Mouse (Mus musculus): ENCODE measurements at regions not wholly inside any gene's neighbourhood (a gene's known extent, or its start where the extent isn't known, plus 50 kb on each side); places are given as distances from the start of the nearest gene placed in this dataset.

GRCm38 (mm10) chr9:116366713-116367112, 191.6 kb upstream of the Tgfbr2 start:
- CTCF ChIA-PET, result no interaction called here
- no peak for TF ChIP-seq CTCF (IDR thresholded peaks at IDR 0.05)
- ATAC-seq (no peak), DNase-seq (ENCODE audit: low read depth, low spot score) (no peak)
- in situ Hi-C loops (cut with MboI; ENCODE audit: low pct_unique_long_range_greater_than_20kb), result no loop called here
- no peaks in the 10 kb centered on the region for H3K27me3 ChIP-seq
- POLR2A ChIA-PET, result no interaction called here

- TF ChIP-seq CTCF (IDR thresholded peaks at IDR 0.05), result no peak
- in situ Hi-C loops (cut with MboI; ENCODE audit: low pct_unique_long_range_greater_than_20kb), result no loop called here
- ATAC-seq (no peak), DNase-seq (ENCODE audit: low read depth, low spot score) (no peak)
- H3K27me3 ChIP-seq, result no peaks in the 10 kb centered on the region
- ChIA-PET POLR2A (no interaction called here), CTCF (interaction anchor here (0.6 kb wide), 1 partner anchor 152 kb away, joined by 3 read pairs; no protein-coding TSS in a partner anchor)
These were observed 191.0 kb upstream of the Tgfbr2 start for GRCm38 (mm10) chr9:116366193-116366592.

- POLR2A ChIA-PET, result no interaction called here
- in situ Hi-C loops (cut with MboI; ENCODE audit: low pct_unique_long_range_greater_than_20kb), result no loop called here
- no peak for TF ChIP-seq CTCF (IDR thresholded peaks at IDR 0.05)
- DNase-seq (ENCODE audit: low read depth, low spot score) (no peak), ATAC-seq (no peak)
- no peaks in the 10 kb centered on the region for H3K27me3 ChIP-seq
- CTCF ChIA-PET, result interaction anchor here (0.6 kb wide), 1 partner anchor 152 kb away, joined by 3 read pairs; no protein-coding TSS in a partner anchor
These were observed 190.5 kb upstream of the Tgfbr2 start for GRCm38 (mm10) chr9:116365701-116366100.

- DNase-seq (ENCODE audit: low read depth, low spot score), result no peak
- ATAC-seq, result no peak
- TF ChIP-seq CTCF (IDR thresholded peaks at IDR 0.05), result no peak
- POLR2A ChIA-PET, result no interaction called here
- no peaks in the 10 kb centered on the region for H3K27me3 ChIP-seq
- CTCF ChIA-PET, result interaction anchor here (1.0 to 1.8 kb wide), 3 partner anchors 11 to 277 kb away, joined by 3 to 6 read pairs (median 5); no protein-coding TSS in a partner anchor
- in situ Hi-C loops (cut with MboI; ENCODE audit: low pct_unique_long_range_greater_than_20kb), result no loop called here
These were observed 190.0 kb upstream of the Tgfbr2 start for GRCm38 (mm10) chr9:116365016-116365685.

- no peak for TF ChIP-seq CTCF (IDR thresholded peaks at IDR 0.05)
- CTCF ChIA-PET, result no interaction called here
- DNase-seq (ENCODE audit: low read depth, low spot score), result no peak
- in situ Hi-C loops (cut with MboI; ENCODE audit: low pct_unique_long_range_greater_than_20kb), result no loop called here
- no peaks in the 10 kb centered on the region for H3K27me3 ChIP-seq
- no peak for ATAC-seq
- POLR2A ChIA-PET, result no interaction called here
These were observed 185.9 kb upstream of the Tgfbr2 start for GRCm38 (mm10) chr9:116361092-116361491.

GRCm38 (mm10) chr9:116354056-116354732, 179.0 kb upstream of the Tgfbr2 start:
- ChIA-PET POLR2A (no interaction called here), CTCF (no interaction called here)
- in situ Hi-C loops (cut with MboI; ENCODE audit: low pct_unique_long_range_greater_than_20kb), result no loop called here

GRCm38 (mm10) chr9:116352801-116353494, 177.8 kb upstream of the Tgfbr2 start:
- POLR2A ChIA-PET, result interaction anchor here (0.5 kb wide), 1 partner anchor 15 kb away, joined by 3 read pairs; no protein-coding TSS in a partner anchor
- in situ Hi-C loops (cut with MboI; ENCODE audit: low pct_unique_long_range_greater_than_20kb), result no loop called here
- TF ChIP-seq CTCF (IDR thresholded peaks at IDR 0.05), result no peak
- H3K27me3 ChIP-seq, result no peaks in the 10 kb centered on the region
- DNase-seq (ENCODE audit: low read depth, low spot score), result no peak
- CTCF ChIA-PET, result no interaction called here
- no peak for ATAC-seq

More at GRCm38 (mm10) chr9:116354056-116354732, 179.0 kb upstream of the Tgfbr2 start:
- DNase-seq (ENCODE audit: low read depth, low spot score) (no peak), ATAC-seq (no peak)
- no peak for TF ChIP-seq CTCF (IDR thresholded peaks at IDR 0.05)
- no peaks in the 10 kb centered on the region for H3K27me3 ChIP-seq

- H3K27me3 ChIP-seq, result no peaks in the 10 kb centered on the region
- ChIA-PET POLR2A (no interaction called here), CTCF (no interaction called here)
- DNase-seq (ENCODE audit: low read depth, low spot score), result no peak
- in situ Hi-C loops (cut with MboI; ENCODE audit: low pct_unique_long_range_greater_than_20kb), result no loop called here
- TF ChIP-seq CTCF (IDR thresholded peaks at IDR 0.05), result no peak
- no peak for ATAC-seq
These were observed 175.8 kb upstream of the Tgfbr2 start for GRCm38 (mm10) chr9:116350804-116351547.

- in situ Hi-C loops (cut with MboI; ENCODE audit: low pct_unique_long_range_greater_than_20kb), result no loop called here
- DNase-seq (ENCODE audit: low read depth, low spot score), result no peak
- POLR2A ChIA-PET, result no interaction called here
These were observed 171.9 kb upstream of the Tgfbr2 start for GRCm38 (mm10) chr9:116347021-116347420.

GRCm38 (mm10) chr9:116346495-116346894, 171.3 kb upstream of the Tgfbr2 start:
- in situ Hi-C loops (cut with MboI; ENCODE audit: low pct_unique_long_range_greater_than_20kb), result no loop called here
- POLR2A ChIA-PET, result no interaction called here
- no peak for TF ChIP-seq CTCF (IDR thresholded peaks at IDR 0.05)

More at GRCm38 (mm10) chr9:116347021-116347420, 171.9 kb upstream of the Tgfbr2 start:
- no peaks in the 10 kb centered on the region for H3K27me3 ChIP-seq
- TF ChIP-seq CTCF (IDR thresholded peaks at IDR 0.05), result no peak
- no peak for ATAC-seq
- CTCF ChIA-PET, result interaction anchor here (1.5 kb wide), 1 partner anchor 21 kb away, joined by 3 read pairs; no protein-coding TSS in a partner anchor

More at GRCm38 (mm10) chr9:116346495-116346894, 171.3 kb upstream of the Tgfbr2 start:
- no peaks in the 10 kb centered on the region for H3K27me3 ChIP-seq
- CTCF ChIA-PET, result interaction anchor here (0.7 to 1.5 kb wide), 2 partner anchors 22 to 49 kb away, joined by 3 read pairs; no protein-coding TSS in a partner anchor
- ATAC-seq, result no peak
- no peak for DNase-seq (ENCODE audit: low read depth, low spot score)

Data from Patski (cell line).